ENCODE assay signal across 8 mouse cellular contexts in genomic region chr13:52929209-52930171, GRCm38 (mm10). TPM values are rescaled to one million over a fixed set of nuclear protein-coding genes. Genes with fewer than 3 reads are reported as not detected.
DNase-seq lines count a peak whose midpoint lies in the region; ATAC-seq lines count a peak whose summit lies in the region.

TSS of gene Auh (minus strand) at chr13:52929681.

- H3K4me3 ChIP-seq in forebrain, embryonic 14.5 days (ENCODE audit: low read depth, low read length), result peak within 1 kb of the TSS; percentile 81
- peak within 1 kb of the TSS; percentile 92 for H3K4me3 ChIP-seq in lung, embryonic 15.5 days

- no peaks in the 10 kb centered on the region for H3K36me3 ChIP-seq in forebrain, embryonic 14.5 days (ENCODE audit: control insufficient read depth, insufficient read depth, low read length)
- no peaks in the 10 kb centered on the region for H3K36me3 ChIP-seq in lung, embryonic 15.5 days

- peak within 1 kb of the TSS; percentile 77 for H3K9ac ChIP-seq in forebrain, embryonic 14.5 days (ENCODE audit: low read length)
- H3K9ac ChIP-seq in lung, embryonic 15.5 days, result peak within 1 kb of the TSS; percentile 79

- H3K9me3 ChIP-seq in forebrain, embryonic 14.5 days (replicated peaks; ENCODE audit: control insufficient read depth, low read length), result no peaks in the 10 kb centered on the region
- H3K9me3 ChIP-seq in lung, embryonic 15.5 days, result no peaks in the 10 kb centered on the region

- peak; percentile 83 for DNase-seq in ES-CJ7 (ENCODE audit: low read depth, low spot score)
- DNase-seq in forebrain, embryonic 14.5 days (ENCODE audit: low spot score), result peak; percentile 95
- peak; percentile 91 for DNase-seq in heart, postnatal 14 days
- DNase-seq in layer of hippocampus, adult 18-20 months (ENCODE audit: low spot score in 2 of 2), result peak; percentile 58 to 87
- DNase-seq in ovary, adult 18-20 months (ENCODE audit: low spot score), result peak; percentile 73
- DNase-seq in thymus, postnatal 0 days (ENCODE audit: low spot score), result peak; percentile 96

- peak within 1 kb of the TSS; percentile 69 for H3K27ac ChIP-seq in forebrain, embryonic 14.5 days (ENCODE audit: low read depth, low read length)
- peak within 1 kb of the TSS; percentile 73 for H3K27ac ChIP-seq in lung, embryonic 15.5 days

- no peaks in the 10 kb centered on the region for H3K27me3 ChIP-seq in forebrain, embryonic 14.5 days (replicated peaks; ENCODE audit: control insufficient read depth, insufficient read depth, low read length)
- H3K27me3 ChIP-seq in lung, embryonic 15.5 days, result no peaks in the 10 kb centered on the region

- H3K4me2 ChIP-seq in forebrain, embryonic 14.5 days (ENCODE audit: low read length), result peak within 1 kb of the TSS; percentile 51
- peak within 1 kb of the TSS; percentile 71 for H3K4me2 ChIP-seq in lung, embryonic 15.5 days

- peaks cover 10% of the 10 kb centered on the region; the same call in 1 of the 2 replicates for H3K4me1 ChIP-seq in forebrain, embryonic 14.5 days (ENCODE audit: control insufficient read depth, insufficient read depth, low read length)
- H3K4me1 ChIP-seq in lung, embryonic 15.5 days, result peaks cover 10% of the 10 kb centered on the region

- ATAC-seq in cerebellum, adult (ENCODE audit: insufficient number of reproducible peaks, low FRiP score, low TSS enrichment), result peak; percentile 93
- ATAC-seq in forebrain, embryonic 14.5 days, result peak; percentile 95
- ATAC-seq in lung, embryonic 15.5 days (ENCODE audit: borderline replicate concordance, extremely low read depth, low FRiP score, low TSS enrichment), result peak; percentile 97

- intact Hi-C loops in heart, postnatal 14 days (cut with DNase I), result loop anchor here (2.0 kb wide), 2 partner anchors 49 to 107 kb away; no protein-coding TSS in a partner anchor

- under 1% methylated on average over 61 of the region's 63 CpGs for WGBS in forebrain, embryonic 14.5 days
- WGBS in lung, embryonic 15.5 days, result under 1% methylated on average over 63 of the region's 63 CpGs

RNA-seq across cellular contexts. Expression of gene Auh, which starts in this region (rescaled TPM):
- 47.9 and 55.9 TPM in 2 replicates for polyA plus RNA-seq in forebrain, embryonic 14.5 days (2014; fragmentation: Nextera tagmentation; extraction: Ambion mirVana)
- total RNA-seq in heart, postnatal 14 days (2021), result 10 to 100 TPM; 92.6 to 95.8 TPM
- 100 to 1,000 TPM; 108 to 111 TPM for total RNA-seq in layer of hippocampus, adult 18-20 months (2021)
- 38.4 and 45.7 TPM in 2 replicates for polyA plus RNA-seq in lung, embryonic 15.5 days (2015; fragmentation: Nextera tagmentation; extraction: Ambion mirVana)
- 76.5 and 82.2 TPM in 2 replicates for polyA plus RNA-seq in thymus, postnatal 0 days (2015; fragmentation: Nextera tagmentation; extraction: Ambion mirVana)

Comparison
In these comparisons a context has a peak if more than half of its experiments do, and no peak if none do; other contexts are left out.
1. Peak in every context shown above with its lines: DNase-seq, ATAC-seq, H3K4me3 ChIP-seq and H3K27ac ChIP-seq.